Mouse (Mus musculus): ENCODE measurements around the gene Olfr1140.

The Olfr1140 gene

DNA sequence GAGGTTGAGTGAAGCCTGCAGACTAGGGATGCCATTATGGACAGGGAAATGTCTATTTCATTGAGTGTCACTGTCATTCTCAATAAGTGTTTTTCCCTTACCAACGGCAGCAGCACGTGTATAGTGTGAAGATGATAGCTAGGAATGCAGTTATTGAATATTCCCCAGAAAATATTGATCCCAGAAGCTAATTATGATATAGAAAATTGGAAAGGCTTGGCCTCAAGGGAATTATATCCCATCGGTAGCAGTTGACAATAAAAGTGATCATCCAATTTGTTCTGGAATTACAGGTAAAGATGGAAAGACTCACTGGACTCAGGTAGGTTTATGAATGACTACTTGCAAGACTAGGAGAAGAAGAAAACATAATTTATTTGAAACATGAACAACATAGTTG lies at the start of gene Olfr1140:
Gene Olfr1140, plus strand, starts transcription at position 301 of the 400 bp plus-strand sequence.
- DNase-seq (ENCODE audit: extremely low read depth, insufficient read length, low spot score) = no peak

DNA sequence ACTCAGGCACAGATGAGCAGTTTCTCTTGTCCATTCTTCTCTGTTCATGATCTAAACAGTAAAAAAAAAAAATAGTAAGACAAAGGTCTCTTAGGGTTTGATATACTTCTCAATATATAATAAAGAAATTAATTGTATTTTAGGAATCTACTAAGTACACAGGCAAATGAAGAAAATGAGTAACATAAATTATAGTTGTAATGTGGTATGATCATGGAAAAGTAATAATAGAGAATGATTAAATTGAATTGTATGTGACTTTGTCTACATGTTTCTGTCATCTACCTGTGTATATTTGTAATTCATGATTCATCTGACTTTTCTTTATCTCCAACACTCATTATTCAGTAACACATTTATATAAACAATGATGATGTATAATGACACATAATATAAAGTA lies 49.7 kb upstream of the Olfr1140 start, which contains the start of gene Olfr1136:
Gene Olfr1136, minus strand, starts transcription at position 101 of the 400 bp plus-strand sequence.
- no peak for DNase-seq (ENCODE audit: extremely low read depth, insufficient read length, low spot score)

DNA sequence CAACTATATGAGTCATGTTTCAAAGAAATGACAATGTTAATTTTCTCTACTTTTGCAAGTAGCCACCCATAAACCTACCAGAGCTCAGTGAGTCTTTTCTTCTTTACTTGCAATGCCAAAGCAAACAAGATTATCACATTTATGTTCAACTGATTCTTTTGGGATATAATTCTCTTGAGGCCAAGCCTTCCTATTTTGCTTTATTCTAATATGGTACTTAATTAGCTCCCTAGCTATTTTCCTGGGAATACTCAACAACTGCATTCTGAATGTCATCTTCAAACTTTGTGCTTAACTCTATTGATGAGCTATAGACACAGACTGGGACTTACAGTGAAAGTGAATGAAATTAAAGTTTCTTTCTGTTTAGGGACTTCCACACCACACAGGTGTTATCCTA lies 30.5 kb upstream of the Olfr1140 start, which contains the start of gene Olfr1137:
Gene Olfr1137, minus strand, starts transcription at position 101 of the 400 bp plus-strand sequence.
- DNase-seq (ENCODE audit: extremely low read depth, insufficient read length, low spot score) = no peak

DNA sequence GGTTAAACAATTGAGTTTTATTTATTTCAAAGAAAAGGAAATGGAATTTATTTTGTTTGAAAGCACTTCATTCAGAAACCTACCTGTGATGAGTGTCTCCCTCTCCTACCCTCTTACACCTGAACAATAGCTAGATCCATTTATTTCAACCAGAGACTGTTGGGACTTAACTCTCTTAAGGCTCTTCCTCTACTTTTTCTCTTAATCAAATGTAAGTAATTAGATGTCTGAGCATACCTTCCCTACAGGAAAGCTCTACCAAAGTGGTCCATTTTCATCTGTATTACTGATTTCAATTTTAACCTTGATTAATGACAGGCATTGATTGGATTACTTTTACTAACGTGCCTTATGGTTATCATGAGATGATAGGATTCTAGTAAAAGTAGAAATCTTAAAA lies 3.7 kb upstream of the Olfr1140 start, which contains the start of gene Olfr1138:
Gene Olfr1138, minus strand, starts transcription at position 101 of the 400 bp plus-strand sequence.
- DNase-seq (ENCODE audit: extremely low read depth, insufficient read length, low spot score) = no peak

DNA sequence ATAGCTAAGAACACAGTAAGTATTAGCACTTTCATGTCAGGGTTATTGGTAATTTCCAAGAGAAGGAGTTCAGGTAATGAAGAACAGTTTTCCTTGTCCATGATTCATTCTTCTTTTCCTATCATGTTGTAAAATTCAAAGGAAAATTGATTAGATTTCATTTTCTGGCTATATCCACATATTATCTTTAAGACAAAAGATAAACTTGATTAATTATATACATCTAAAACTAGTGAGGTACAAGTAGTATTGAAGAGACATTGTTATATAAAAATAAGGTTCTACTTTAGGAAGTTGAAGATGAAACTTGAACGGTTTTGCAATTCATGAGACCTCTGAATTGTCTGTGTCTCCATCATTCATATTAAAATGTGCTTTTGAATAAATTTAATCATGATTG lies 10.3 kb downstream of the Olfr1140 start, which contains the start of gene Olfr1141:
Gene Olfr1141, minus strand, starts transcription at position 101 of the 400 bp plus-strand sequence.
- no peak for DNase-seq (ENCODE audit: extremely low read depth, insufficient read length, low spot score)

DNA sequence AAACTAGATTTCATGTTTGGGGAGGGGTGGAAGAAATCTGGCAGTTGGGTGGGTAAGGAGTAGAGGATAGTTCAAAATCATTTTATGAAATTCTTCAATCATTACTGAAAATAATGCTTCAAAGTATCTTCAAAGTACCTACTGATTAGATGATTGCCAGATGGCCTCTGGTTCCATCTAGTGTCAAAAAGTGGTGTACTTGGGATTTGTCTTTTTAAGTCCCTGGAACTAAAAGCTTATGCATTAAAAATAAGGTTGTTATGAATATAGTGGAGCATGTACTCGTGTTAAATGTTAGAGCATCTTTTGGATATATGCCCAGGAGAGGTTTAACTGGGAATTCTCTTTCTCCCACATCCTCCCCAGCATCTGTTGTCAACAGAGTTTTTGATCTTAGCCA lies 32.6 kb downstream of the Olfr1140 start:
- no peak for DNase-seq (ENCODE audit: extremely low read depth, insufficient read length, low spot score)

DNA sequence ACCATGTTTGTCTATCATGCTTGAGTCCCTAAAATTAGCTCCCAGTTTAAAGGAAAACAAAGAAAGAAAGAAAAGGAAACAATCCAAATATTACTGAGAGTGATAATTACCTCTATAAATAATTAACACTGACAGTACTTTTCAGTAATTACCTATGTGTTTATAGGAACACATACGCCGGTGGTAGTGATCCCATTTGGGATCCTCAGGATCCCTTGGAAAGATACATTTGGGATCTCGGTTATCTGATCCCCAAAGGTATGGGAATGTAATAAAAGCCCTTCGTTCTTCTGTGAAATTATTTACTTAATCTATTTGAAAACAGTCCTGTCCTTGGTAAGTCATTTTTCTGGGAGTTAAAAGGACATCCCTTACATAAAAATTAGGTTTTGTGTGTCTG lies 35.6 kb downstream of the Olfr1140 start, which contains the start of gene Olfr152:
Gene Olfr152, plus strand, starts transcription at position 301 of the 400 bp plus-strand sequence.
- no peak for DNase-seq (ENCODE audit: extremely low read depth, insufficient read length, low spot score)

Measured in 3134 (cell line).